Mouse (Mus musculus): Measurements from ENCODE around the gene F2.

DNA sequence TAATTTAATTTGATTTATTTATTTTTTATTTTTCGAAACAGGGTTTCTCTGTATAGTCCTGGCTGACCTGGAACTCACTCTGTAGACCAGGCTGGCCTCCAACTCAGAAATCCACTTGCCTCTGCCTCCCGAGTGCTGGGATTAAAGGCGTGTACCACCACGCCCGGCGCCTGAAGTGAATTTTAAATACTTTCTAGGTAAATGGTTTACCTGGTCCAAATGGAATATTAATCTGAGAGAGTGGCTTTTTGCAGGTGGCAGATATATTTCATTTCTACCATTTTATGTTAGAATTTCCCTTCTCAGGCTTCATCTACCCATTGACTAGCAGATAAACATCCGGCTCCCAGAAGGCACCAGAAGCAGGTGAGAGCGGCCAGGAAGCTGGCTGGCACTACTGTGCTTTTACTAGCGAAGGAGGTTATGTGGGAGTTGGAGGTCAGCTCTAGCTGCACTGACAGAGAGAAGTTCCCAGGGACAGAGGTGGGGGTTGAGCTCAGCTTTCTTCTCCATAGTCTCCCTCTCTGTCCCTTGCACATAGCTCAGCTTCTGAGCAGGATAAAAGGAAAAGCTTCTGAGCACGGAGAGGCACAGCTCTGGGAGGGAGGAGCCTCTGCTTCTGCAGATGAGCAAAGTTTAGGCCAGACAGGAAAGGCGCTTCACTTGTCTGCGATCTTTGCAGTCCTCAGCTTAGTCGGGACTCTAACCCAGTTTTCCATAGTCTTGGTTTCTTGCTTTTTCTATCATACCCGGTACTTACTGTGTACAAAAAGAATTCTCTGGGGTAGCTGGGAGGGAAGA is 15.4 kb upstream of the F2 start:
- no peak for TF ChIP-seq CTCF (IDR thresholded peaks at IDR 0.05; ENCODE audit: low read depth, low read length)
- no peak for TF ChIP-seq POLR2A (IDR thresholded peaks at IDR 0.05; ENCODE audit: borderline replicate concordance, low read depth, low read length)

Data from bone marrow macrophage, adult 2 months (primary cell).